Mouse (Mus musculus): ENCODE measurements around the gene Pdlim1. TPM values are rescaled to one million over a fixed set of nuclear protein-coding genes. Genes with fewer than 3 reads are reported as not detected.
A peak's percentile ranks its signal among the peaks of the same experiment; 100 is the strongest.
"Not testable (repeated sequence)": the region's sequence is repeated elsewhere in the genome, so short reads cannot be mapped to it uniquely, and the experiment has no call there.

The Pdlim1 gene
- total RNA-seq, 2 experiments from 2014 or later: 22.7 to 41.9 TPM

DNA sequence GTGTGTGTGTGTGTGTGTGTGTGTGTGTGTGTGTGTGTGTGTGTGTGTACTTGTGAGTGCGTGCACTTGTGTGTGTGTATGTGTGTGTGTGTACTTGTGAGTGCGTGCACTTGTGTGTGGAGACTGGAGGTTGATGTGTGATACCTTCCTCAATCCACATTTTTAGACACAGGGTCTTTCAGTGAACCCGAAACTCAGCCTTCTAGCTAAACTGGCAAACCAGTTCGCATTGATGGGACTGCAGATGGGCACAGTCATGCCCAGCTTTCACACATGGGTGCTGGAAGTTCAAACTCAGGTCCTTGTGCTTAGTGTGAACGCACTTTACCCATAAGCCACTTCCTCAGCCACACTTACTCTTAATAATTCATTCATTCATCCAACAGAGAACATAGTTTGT, 23.2 kb downstream of the Pdlim1 start:
- ATAC-seq (replicated peaks; ENCODE audit: poor library complexity, severe bottlenecking): no peak

DNA sequence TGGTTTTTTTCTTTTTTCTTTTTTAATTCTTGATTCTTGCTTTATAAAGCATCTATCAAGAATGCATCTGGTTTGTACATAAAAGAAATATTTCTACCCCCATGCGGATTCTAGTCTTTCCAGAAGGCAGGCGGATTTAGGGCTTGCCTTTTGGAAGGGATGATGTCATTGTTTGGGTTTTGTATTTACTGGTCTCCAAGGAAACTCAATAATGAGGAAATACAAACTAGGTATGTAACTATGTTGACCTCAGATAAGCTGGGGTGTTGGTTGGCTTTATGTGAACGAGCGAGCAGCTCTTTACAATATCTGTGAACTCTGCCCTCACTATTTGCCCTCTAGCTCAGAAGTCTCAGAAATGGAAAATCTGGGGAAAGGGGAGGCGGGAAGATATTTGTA, 24.4 kb downstream of the Pdlim1 start:
- ATAC-seq (replicated peaks; ENCODE audit: poor library complexity, severe bottlenecking): no peak

DNA sequence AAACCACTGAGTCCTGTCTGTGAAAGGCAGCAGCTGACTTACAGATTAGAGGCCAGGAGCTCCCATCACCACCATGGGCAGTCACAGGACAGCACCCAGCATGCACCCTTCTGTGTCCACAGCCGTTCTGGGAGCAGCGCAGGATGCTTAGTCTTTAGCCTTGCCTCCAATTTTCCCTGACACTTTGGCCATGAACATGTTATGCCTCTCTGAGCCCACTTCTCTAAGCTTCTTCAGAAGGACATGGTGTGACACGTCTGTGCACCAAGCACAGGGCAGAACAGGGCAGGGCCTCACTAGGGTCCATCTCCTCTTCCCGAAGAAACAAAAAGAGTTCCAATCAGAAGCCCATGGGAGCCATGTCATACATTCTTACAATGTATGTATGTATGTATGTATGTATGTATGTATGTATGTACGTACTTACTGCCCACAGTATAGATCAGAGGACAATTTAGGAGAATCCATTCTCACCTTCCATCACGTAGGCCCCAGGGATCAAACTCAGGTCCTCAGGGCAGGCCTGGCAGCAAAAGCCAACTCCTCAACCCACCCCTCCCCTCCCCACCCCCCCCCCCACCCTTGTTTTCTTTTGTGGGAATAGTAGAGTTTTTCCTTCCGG, 24.9 kb downstream of the Pdlim1 start:
- ATAC-seq (replicated peaks; ENCODE audit: poor library complexity, severe bottlenecking): no peak

DNA sequence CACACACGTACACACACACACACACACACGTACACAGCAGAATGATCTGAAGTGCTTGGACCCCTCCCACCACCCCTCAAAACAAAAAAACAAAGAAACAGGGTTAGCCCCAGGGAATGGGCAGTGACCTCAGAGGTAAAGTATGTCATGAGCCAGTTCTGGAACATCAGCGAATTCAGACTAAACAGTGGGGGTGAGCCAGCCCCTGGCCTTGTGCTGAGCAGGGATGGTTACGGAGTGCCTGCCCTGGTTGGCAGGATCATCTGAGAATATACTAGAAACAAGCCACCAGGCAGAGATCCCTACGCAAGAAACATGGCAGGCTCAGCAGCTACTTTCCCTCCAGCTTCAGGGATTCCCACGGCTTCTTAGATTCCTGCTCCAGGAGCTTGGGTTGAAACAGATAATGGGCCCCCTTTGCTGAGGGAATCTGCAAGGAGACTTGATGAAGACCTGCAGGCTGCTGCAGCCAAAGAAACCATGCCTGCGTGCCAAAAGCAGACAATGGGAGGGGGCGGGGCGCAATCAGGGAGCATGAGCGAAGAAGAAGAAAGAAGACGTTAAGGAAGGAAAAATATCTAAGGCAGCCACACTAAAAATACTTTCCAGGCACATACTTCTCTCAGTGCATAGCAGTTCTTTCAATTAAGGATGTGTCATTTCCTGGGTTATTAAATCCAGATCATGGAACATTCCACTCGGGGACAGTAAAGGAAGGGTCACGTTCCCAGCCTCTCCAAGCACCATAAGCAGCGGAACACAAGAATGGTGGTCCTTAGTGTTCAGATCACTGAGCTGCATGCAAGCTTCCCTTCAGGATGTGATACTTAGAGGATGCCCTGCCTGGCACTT, 30.6 kb downstream of the Pdlim1 start:
- ATAC-seq (replicated peaks; ENCODE audit: poor library complexity, severe bottlenecking): no peak

DNA sequence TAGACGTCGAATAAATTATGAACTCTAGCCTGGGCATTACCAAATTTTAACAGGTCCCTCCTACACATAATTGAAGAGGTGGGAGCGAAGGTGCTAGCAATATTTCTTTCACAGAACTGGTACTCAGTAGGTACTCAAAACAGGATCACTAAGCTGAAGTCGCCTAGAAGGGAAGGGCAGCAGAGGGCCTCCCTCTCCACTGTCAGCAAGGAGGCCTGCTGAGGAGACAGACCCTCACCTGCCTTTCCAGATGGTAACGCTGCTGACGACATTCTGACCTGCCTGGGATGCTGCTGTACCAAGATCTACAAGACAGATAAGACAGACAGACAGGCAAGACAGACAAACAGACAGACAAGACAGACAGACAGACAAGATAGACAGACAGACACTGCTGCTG, 31.3 kb downstream of the Pdlim1 start:
- ATAC-seq (replicated peaks; ENCODE audit: poor library complexity, severe bottlenecking): no peak

DNA sequence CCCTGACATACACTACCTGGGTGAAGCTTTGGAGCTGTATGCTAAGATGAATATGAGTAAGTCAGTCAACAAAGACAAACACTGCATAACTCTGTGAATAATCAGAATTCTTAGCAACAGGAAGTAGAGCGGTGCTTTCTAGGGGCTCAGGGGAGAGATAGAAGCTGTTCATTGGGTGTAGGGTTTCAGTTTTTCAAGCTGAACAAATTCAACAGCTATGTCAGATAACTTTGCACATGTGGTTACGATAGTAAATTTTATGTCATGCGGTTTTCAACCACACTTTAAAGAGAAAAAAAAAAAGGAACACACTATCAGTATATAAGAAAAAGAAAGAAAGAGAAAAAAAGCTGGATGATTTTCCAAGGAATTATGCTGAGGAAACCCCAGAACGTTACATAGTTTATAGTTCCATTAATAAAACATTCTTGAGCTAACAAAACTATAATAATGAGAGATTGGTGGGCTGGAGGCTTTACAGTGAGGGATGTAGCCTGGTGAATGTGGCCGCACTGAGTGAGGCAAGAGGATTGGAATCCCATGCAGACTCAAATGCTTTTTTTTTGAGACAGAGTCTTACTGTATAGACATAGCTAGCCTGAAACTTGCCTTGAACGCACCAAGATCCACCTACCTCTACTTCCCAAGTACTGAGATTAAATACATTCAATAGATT, 33.3 kb downstream of the Pdlim1 start:
- ATAC-seq (replicated peaks; ENCODE audit: poor library complexity, severe bottlenecking): peak; percentile 58

DNA sequence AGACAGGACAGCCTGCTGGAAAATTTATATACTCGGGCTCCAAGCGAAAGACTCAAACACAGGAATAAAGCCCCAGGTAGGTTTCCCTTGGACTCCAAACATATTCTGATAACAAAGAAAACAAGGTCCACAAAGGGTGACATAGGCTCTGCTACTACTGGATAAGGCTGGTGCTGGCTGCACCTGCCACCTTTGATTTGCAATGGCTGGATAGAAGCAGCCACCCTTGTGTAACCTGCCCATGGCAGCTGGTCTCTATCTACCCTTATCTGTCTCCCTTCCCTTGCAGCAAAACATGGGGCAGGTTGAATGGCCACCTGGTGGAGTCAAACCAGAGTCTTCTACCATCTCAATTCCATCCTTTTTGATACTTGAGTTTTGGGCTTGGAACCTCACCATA, 39.1 kb downstream of the Pdlim1 start:
- ATAC-seq (replicated peaks; ENCODE audit: poor library complexity, severe bottlenecking): no peak

DNA sequence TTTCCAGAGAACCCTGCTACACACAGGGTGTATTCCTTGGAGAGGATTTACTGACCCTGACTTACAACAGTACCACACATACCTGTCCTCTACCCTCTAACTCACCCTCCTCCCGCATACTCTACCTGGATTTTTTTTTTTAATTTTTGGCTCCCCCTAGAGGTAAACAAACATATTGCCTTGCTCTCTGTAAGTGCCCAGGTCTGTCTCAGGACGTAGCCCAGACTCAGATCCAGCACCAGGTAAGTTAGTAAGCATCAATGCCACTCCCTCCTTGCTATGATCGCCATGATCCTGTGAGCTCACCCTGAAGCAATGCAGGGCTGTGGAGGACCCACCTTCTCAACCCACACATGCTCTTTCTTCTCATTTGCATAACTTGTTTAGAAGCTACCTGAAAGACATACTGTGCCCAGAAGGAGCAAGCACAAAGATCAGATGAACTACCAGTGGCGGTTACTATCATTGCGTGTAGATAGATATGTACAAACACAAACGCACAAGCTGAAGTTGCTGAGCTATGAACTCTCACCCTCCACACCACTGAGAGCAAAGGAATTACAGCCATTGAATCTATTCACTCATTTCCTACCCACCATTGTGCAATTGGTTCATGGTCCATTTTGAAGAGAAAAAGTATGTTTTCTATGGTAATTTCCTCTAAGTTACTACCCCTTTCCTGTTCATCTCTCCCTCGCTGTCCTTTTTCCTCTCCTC, 39.7 kb downstream of the Pdlim1 start:
- ATAC-seq (replicated peaks; ENCODE audit: poor library complexity, severe bottlenecking): peak; percentile 27; the same call in 1 of the 2 replicates

DNA sequence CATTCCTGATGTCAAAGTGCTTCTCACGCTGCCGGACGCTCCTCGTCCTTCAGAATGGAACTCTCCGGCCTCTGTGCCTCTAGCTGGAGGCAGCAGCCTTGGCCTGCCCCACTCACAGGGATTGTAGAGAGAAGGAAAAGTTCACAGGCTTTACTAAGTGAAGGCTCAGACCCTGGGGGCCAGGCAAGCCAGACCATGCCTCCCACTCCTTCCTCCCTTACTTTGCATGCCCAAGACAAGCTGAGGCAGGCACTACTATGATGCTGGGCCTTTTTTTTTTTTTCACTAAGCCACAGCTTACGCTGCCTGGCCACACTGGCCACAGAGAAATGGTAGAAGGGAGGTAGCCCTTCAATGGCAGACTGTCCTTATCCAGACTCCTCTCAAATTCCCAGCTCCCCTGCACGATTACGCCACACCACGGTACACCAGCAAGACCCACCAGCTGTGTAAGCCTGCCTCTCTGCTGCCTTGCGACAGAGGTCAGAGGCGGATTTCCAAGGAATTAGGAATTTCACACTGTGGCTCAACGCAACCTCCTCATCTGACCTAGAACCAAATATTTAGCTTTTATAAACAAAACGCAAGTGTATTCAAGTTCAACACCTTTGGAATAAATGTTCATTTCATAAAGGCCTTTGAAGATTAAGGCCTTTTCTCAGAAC, 40.4 kb downstream of the Pdlim1 start:
- ATAC-seq (replicated peaks; ENCODE audit: poor library complexity, severe bottlenecking): no peak

DNA sequence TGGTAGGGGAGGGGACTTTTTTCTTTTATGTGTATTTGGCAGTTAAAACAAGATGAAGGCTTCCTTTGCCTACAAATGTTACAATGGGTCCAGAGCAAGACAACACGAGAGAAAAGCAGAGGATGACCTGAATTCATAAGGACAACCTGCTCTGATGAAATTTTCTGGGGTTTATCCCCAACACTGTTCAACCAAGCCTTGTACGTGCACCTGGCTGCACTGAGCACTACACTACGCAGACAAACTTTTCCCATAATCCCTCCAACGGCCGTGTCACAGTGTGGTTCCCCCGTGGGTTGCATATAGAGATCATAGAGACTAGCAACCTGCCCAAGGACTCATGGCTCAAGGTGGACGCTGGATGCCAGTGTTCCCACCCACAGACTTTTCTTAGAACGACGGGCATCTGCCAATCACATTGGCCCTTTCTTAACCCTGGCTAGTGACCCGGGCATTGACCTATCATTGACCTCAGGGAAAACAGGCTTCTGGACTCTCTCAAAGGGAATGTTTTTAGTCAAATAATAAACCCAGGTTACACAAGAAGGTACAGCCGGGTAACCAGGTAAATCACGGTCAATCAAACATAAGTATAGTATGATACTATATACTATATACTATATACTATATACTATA, 45.0 kb downstream of the Pdlim1 start:
- no peak for ATAC-seq (replicated peaks; ENCODE audit: poor library complexity, severe bottlenecking)

DNA sequence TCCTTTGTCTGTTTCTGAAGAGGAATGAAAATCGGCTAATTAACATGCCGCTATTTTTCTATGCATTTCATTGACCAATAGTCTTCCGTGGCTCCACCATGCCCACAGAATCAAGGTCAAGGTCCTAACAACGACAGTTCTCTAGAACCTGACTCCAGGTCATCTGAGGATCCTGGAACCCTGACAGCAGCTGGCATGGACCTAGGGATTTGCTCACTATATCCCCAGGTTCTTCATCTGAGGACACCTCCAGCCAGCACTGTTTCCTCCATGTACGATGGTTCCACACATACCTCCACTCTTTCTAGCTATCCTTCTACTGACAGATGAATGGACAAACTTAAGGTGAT, 45.9 kb downstream of the Pdlim1 start:
- ATAC-seq (replicated peaks; ENCODE audit: poor library complexity, severe bottlenecking): no peak

DNA sequence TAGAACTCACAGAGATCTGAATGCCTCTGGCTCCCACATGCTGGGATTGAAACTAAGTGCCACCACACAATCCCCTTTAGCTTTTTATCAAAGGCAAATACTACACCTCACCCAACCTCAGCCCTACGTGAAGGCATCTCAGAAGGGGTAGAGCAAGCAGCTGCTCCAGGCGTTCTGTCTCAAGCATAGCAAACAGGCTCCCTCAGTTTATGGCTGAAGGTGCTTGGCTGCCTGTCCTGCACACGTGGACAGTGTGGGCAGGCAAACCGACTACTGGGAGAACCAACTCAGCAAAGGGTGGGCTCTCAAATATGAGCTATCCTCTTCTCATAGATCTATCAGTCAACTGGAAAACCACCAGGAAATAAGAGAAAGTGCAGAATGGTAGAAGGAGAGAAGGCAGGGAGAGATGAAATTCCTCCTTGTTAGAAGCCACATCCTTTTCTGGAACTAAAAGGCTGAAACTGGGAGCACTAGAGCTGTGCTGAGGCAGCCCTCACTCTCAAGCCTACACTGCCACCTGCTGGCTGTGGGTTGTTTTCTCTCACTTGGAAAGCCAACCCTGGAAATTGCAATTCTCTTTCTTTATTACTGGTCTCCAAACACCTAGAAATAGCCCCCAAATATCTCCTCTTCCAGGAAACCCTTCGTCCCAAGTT, 46.4 kb downstream of the Pdlim1 start:
- ATAC-seq (replicated peaks; ENCODE audit: poor library complexity, severe bottlenecking): peak; percentile 73

DNA sequence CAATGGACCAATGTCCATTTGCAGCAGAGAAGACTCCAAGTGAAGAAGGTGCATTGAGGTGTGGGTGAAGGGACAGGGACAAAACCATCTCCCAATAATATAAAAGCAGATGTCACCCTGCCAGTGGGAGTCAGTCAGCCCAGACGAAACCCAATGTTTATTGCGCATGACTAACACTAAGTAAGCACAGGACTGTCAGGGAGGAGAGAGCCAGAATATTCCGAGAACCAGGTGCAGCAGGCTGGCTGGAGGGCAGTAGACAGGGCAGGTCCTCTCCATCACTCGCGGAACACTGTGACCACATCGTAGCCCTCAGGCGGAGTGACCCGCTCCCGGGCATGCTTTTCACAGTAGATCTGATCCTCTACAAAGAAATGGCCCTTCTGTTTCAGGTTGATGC, 49.3 kb downstream of the Pdlim1 start:
- not testable (repeated sequence) for ATAC-seq (replicated peaks; ENCODE audit: poor library complexity, severe bottlenecking)

DNA sequence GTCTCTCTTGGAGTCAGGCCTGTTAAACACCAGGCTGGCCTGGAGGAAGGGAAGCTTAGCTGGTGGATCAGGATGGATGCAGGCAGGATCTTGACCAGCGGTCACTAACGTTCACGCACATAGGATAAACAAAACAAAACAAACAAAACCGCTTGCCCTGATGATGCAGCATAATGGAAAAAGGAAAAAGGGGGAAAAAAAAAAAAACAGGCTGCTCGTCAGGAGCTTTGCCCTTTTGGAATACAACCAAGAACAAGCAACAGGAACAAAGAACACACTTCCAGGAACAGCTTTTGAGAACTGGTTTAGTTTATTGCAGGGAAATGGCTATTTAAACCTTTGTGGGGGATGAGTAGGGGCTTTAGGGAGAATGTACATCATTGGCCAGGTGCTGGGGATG, 50.8 kb downstream of the Pdlim1 start:
- ATAC-seq (replicated peaks; ENCODE audit: poor library complexity, severe bottlenecking): no peak

DNA sequence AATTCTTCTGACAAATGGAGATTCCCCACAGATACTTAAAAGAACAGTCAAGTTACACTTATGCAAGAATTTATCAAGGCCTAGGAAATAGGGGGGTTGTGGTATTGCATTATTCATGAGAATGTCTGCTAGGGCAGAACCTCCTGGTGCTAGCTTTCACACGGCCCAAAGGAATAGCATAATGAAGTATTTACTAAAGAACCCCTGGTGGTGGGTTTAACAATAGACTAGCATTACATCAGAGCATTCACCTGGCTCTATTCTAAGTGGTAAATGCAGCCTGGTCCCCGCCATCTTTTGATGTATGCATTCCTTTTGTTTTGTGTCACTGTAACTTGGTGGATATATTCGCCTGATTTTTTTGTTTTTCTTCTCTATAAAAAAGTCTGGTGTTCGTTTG, 68.7 kb downstream of the Pdlim1 start:
- not testable (repeated sequence) for ATAC-seq (replicated peaks; ENCODE audit: poor library complexity, severe bottlenecking)

DNA sequence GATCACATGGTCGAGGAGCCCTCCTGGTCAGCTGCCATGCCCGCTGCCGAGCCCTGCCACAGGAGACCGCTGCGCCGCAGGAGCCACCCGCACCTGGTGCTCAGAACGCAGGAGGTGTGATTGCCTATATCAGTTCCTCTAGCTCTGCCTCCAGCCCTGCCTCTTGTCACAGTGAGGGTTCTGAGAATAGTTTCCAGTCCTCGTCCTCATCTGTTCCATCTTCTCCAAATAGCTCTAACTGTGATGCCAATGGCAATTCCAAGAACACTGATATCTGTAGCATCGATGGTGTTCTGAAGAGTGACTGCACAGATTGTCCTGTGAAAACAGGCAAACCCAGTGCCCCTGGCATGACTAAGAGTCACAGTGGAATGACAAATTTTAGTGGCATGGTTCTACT, 81.0 kb downstream of the Pdlim1 start:
- ATAC-seq (replicated peaks; ENCODE audit: poor library complexity, severe bottlenecking): no peak

DNA sequence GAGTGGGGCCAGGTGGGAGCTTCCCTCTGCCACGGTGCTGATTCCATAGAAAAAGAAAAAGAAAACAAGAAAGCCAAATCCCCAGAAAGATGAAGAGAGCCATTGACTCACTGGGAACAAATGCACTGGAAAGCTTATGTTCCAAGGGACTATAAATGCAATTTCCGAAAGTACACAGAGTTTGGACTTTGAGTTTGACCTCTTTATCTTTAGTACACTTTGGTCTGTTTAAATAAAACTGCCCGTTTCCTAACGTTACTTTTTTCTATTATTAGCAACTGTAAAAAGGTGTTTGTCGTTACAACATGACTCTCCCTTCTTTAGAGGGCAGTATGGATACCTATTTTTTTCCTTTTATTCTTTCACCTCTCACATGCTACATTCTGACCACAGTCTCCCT, 84.5 kb downstream of the Pdlim1 start, which contains the start of gene Cyp2c70:
Gene Cyp2c70, minus strand, starts transcription at position 174 of the 400 bp plus-strand sequence.
- ATAC-seq (replicated peaks; ENCODE audit: poor library complexity, severe bottlenecking): no peak

DNA sequence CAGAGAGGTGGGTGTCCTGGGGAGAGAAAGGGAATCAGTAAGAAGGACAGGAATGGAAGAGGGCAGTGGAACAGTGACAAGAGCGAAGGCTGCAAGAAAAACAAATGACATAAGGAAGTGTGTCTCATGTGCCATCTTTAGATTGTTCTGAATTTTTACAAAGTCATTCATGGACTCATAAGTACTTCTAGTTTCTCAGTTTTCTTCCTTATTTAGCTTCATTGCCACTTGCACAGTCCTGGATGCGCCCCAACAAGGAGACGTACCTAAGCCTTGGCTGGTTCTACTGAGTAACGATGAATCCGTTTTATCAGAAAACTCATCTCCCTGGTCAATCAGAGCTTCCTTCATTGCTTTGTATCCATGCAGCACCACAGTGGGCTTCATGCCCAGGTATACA, 88.0 kb downstream of the Pdlim1 start:
- no peak for ATAC-seq (replicated peaks; ENCODE audit: poor library complexity, severe bottlenecking)

DNA sequence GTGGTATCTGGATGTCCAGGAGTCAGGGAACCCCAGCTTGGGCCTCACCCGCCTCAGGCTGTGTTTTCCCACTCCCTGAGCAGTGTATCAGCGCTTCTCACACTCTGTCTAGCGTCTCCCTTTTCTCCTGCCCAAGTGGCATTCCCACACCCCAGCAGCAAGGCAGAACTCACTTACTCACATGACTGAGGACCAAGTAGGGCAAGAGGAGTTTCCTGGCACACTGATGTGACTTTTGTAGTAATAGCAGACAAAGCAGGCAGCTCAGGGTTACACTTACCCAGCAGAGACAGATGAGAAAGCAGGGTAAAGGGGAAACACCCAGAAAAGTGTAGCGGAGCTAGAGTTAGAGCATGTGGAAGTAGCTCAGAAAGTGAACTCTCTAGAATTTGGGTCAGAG, 93.3 kb downstream of the Pdlim1 start:
- no peak for ATAC-seq (replicated peaks; ENCODE audit: poor library complexity, severe bottlenecking)

Data from granulocyte monocyte progenitor cell, adult 5-6 weeks (primary cell).